Mouse (Mus musculus): ENCODE measurements around the gene Zfp334.

DNA sequence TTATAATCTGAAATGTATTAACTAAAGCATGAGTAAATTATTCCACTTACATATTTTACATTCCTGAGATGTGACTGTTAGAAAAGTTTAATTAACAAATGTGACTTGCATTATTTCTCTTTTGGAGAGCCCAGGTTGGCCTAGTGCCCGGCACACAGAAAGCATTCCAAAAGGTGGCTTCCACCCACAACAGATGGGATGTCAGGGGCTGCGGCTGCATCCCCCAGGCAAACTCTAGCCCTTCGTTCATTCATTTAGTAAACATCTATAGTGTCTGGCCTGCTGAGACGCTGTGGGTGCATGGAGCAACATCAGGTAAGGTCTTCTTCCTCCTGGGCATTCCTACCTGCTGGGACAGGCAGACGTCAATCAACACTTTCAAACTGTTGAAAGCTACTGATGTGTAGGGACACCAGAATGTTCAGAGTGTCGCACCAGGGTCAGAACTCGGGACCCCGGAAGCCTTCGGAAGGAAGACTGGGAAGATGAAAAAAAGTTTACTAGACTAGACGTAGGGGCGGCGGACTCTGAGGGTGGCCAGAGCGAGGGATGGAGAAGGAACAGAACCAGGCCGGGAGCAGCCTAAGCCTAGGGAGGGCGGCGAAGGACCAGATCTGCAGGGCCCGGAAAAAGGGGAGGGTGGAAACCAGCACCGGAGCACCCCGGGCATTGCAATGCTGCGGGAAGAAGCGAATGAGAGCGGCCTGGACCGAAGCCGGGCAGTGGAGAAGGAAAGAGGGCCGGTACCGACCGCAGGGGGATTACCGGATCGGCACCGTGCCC, 62.3 kb downstream of the Zfp334 start:
- TF ChIP-seq POLR2A (IDR thresholded peaks at IDR 0.05; ENCODE audit: insufficient read depth, low read depth, low read length), result no peak
- no peak for TF ChIP-seq CTCF (IDR thresholded peaks at IDR 0.05; ENCODE audit: insufficient read depth, low read depth, low read length)

Data from olfactory bulb, adult 2 months (tissue).